Mouse (Mus musculus): ENCODE measurements around the gene Nelfe. TPM values are rescaled to one million over a fixed set of nuclear protein-coding genes. Genes with fewer than 3 reads are reported as not detected.
"Not testable (repeated sequence)": the region's sequence is repeated elsewhere in the genome, so short reads cannot be mapped to it uniquely, and the experiment has no call there.

Nelfe gene
- total RNA-seq, 1 experiment from 2014 or later, result 40.6 TPM

DNA sequence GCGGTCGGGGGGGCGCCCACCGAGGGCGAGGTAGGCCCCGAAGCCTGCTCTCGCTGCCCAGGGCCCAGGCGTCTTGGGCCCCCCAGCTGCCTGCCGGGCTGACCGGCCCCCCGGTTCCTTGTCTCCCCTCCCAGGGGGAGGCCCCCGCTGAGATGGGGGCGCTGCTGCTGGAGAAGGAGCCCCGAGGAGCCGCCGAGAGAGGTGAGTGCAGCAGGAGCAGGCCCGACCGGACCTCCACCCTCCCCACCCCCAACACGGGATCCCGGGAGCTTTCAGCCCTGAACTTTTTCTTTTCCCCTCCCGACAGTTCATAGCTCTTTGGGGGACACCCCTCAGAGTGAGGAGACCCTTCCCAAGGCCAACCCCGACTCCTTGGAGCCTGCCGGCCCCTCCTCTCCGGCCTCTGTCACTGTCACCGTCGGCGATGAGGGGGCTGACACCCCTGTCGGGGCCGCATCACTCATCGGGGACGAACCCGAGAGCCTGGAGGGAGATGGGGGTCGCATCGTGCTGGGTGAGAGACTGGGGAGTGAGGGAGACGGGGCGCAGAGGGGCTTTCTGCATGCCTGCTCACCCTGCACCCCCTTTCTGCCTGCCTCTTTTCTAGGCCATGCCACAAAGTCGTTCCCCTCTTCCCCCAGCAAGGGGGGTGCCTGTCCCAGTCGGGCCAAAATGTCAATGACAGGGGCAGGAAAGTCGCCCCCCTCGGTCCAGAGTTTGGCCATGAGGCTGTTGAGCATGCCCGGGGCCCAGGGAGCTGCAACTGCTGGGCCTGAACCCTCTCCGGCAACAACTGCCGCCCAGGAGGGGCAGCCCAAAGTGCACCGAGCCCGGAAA is 49.1 kb downstream of the Nelfe start:
- ATAC-seq (replicated peaks in 1 of 2; ENCODE audit: insufficient read depth in 1 of 2, low FRiP score in 2 of 2, low TSS enrichment in 1 of 2, low read depth in 1 of 2, poor library complexity in 2 of 2, severe bottlenecking in 2 of 2), result no peak; a peak in 1 of 4 replicates

DNA sequence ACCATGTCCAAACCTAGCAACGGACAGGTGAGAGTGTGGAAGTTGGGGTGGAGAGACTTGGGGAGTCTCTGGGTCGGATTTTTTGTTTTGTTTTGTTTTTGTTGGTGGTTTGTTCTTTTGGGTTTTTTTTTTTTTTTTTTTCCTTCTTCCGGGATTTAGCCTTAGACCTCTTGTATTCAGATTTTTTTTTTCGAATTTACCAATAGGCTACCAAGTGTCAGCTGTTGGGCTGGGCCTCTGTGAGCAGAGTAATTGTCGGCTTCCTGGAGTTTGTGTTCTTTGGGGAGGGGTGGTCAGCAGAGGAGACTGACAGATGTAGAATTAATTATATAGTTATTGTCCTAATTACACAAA is 49.7 kb downstream of the Nelfe start:
- ATAC-seq (replicated peaks in 1 of 2; ENCODE audit: insufficient read depth in 1 of 2, low FRiP score in 2 of 2, low TSS enrichment in 1 of 2, low read depth in 1 of 2, poor library complexity in 2 of 2, severe bottlenecking in 2 of 2), result no peak

DNA sequence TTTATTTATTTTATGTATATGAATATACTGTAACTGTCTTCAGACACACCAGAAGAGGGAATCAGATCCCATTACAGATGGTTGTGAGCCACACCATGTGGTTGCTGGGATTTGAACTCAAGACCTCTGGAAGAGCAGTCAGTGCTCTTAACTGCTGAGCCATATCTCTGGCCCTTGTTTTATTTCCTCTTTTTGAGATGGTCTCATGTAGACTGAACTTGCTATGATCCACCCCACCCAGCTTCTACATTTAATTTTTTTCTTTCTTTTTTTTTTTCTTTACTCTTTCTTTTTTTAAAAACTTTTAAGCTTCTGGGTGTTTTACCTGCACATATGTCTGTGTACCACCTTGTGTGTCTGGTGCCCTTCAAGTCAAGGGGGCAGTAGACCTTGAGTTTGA is 50.6 kb downstream of the Nelfe start:
- ATAC-seq (replicated peaks in 1 of 2; ENCODE audit: insufficient read depth in 1 of 2, low FRiP score in 2 of 2, low TSS enrichment in 1 of 2, low read depth in 1 of 2, poor library complexity in 2 of 2, severe bottlenecking in 2 of 2), result not testable (repeated sequence)

DNA sequence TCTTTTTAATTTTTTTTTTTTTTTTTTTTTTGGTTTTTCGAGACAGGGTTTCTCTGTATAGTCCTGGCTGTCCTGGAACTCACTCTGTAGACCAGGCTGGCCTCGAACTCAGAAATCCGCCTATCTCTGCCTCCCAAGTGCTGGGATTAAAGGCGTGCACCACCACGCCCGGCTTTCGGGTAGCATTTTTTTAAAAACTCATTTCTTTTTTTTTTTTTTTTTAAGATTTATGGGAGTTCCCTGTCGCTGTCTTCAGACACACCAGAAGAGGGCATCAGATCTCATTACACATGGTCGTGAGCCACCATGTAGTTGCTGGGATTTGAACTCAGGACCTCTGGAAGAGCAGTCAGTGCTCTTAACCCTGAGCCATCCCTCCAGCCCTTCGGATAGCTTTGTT is 51.8 kb downstream of the Nelfe start:
- ATAC-seq (replicated peaks in 1 of 2; ENCODE audit: insufficient read depth in 1 of 2, low FRiP score in 2 of 2, low TSS enrichment in 1 of 2, low read depth in 1 of 2, poor library complexity in 2 of 2, severe bottlenecking in 2 of 2), result not testable (repeated sequence)

DNA sequence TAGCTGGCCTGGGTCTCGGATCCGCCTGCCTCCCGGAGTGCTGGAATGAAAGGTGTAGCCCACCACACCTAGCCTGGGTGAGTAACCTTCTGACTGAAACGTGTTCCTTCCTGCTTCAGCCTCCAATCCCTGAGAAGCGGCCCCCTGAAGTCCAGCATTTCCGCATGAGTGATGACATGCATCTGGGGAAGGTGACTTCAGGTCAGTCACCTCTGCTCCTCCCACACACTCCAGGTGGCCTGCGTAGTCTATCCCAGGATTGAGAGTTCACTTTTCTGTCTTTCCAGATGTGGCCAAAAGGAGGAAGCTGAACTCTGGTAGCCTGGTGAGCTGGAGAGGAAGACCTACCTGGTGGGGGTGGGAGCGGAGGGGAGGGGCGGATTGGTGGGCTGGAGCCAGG is 52.7 kb downstream of the Nelfe start:
- ATAC-seq (replicated peaks in 1 of 2; ENCODE audit: insufficient read depth in 1 of 2, low FRiP score in 2 of 2, low TSS enrichment in 1 of 2, low read depth in 1 of 2, poor library complexity in 2 of 2, severe bottlenecking in 2 of 2), result no peak

Other genes with a start within 250 kb of the Nelfe start
- 6.6 and 18.0 TPM in 2 replicates for gene Rnf5, start 246.7 kb upstream of the Nelfe start, total RNA-seq (2017)
- gene Agpat1, start 246.1 kb upstream of the Nelfe start, total RNA-seq (2017), result 21.9 and 22.8 TPM in 2 replicates
- 1.3 and 4.5 TPM in 2 replicates for gene Egfl8, start 234.4 kb upstream of the Nelfe start, total RNA-seq (2017)
- 23.2 and 27.6 TPM in 2 replicates for gene Ppt2, start 221.9 kb upstream of the Nelfe start, total RNA-seq (2017)
- gene Prrt1, start 220.9 kb upstream of the Nelfe start, total RNA-seq (2017), result 0.13 TPM in 1 of 2 replicates, not detected in the other
- gene Fkbpl, start 205.6 kb upstream of the Nelfe start, total RNA-seq (2017), result 24.1 and 35.8 TPM in 2 replicates
- gene Atf6b, start 203.2 kb upstream of the Nelfe start, total RNA-seq (2017), result 12.3 and 19.9 TPM in 2 replicates
- gene Tnxb, start 179.9 kb upstream of the Nelfe start, total RNA-seq (2017), result 0.05 TPM in 1 of 2 replicates, not detected in the other
- 1.0 and 1.4 TPM in 2 replicates for gene C4b, start 106.5 kb upstream of the Nelfe start, total RNA-seq (2017)
- gene Cyp21a1, start 45.8 kb upstream of the Nelfe start, total RNA-seq (2017), result not detected in 2 replicates
- 26.7 and 35.4 TPM in 2 replicates for gene Stk19, start 13.4 kb upstream of the Nelfe start, total RNA-seq (2017)
- 16.4 and 18.6 TPM in 2 replicates for gene Dxo, start 13.4 kb upstream of the Nelfe start, total RNA-seq (2017)
- 44.0 and 55.5 TPM in 2 replicates for gene Skiv2l, start 181 bp upstream of the Nelfe start, total RNA-seq (2017)
- gene Cfb, start 12.1 kb downstream of the Nelfe start, total RNA-seq (2017), result not detected in 2 replicates
- 11.3 and 15.1 TPM in 2 replicates for gene Zbtb12, start 29.1 kb downstream of the Nelfe start, total RNA-seq (2017)
- not detected in 2 replicates for gene Gm20547, start 31.7 kb downstream of the Nelfe start, total RNA-seq (2017)
- gene C2, start 47.9 kb downstream of the Nelfe start, total RNA-seq (2017), result 3.3 TPM in 1 of 2 replicates, not detected in the other
- gene Ehmt2, start 48.1 kb downstream of the Nelfe start, total RNA-seq (2017), result 106 and 109 TPM in 2 replicates
- 0.19 TPM in 1 of 2 replicates, not detected in the other for gene Slc44a4, start 64.1 kb downstream of the Nelfe start, total RNA-seq (2017)
- 6.9 and 12.1 TPM in 2 replicates for gene Neu1, start 80.9 kb downstream of the Nelfe start, total RNA-seq (2017)
- 18.4 and 24.7 TPM in 2 replicates for gene Hspa1b, start 108.8 kb downstream of the Nelfe start, total RNA-seq (2017)
- gene Gm20481, start 119.5 kb downstream of the Nelfe start, total RNA-seq (2017), result 1.1 TPM in 1 of 2 replicates, not detected in the other
- 16.3 and 22.9 TPM in 2 replicates for gene Hspa1a, start 121.8 kb downstream of the Nelfe start, total RNA-seq (2017)
- gene Hspa1l, start 122.3 kb downstream of the Nelfe start, total RNA-seq (2017), result 0.05 TPM in 1 of 2 replicates, not detected in the other
- 28.5 and 39.0 TPM in 2 replicates for gene Lsm2, start 131.5 kb downstream of the Nelfe start, total RNA-seq (2017)
- 228 and 415 TPM in 2 replicates for gene Vars, start 150.6 kb downstream of the Nelfe start, total RNA-seq (2017)
- 0.38 and 0.45 TPM in 2 replicates for gene Vwa7, start 166.2 kb downstream of the Nelfe start, total RNA-seq (2017)
- 1.7 TPM in 1 of 2 replicates, not detected in the other for gene Sapcd1, start 177.6 kb downstream of the Nelfe start, total RNA-seq (2017)
- gene Msh5, start 196.4 kb downstream of the Nelfe start, total RNA-seq (2017), result 3.7 and 7.9 TPM in 2 replicates
- gene Clic1, start 199.6 kb downstream of the Nelfe start, total RNA-seq (2017), result 294 and 299 TPM in 2 replicates
- gene Ddah2, start 208.6 kb downstream of the Nelfe start, total RNA-seq (2017), result 27.4 and 32.3 TPM in 2 replicates
- not detected in 2 replicates for gene Ly6g6c, start 215.0 kb downstream of the Nelfe start, total RNA-seq (2017)
- not detected in 2 replicates for gene Mpig6b, start 215.8 kb downstream of the Nelfe start, total RNA-seq (2017)
- gene Ly6g6e, start 226.5 kb downstream of the Nelfe start, total RNA-seq (2017), result not detected in 2 replicates
- gene Ly6g6d, start 227.7 kb downstream of the Nelfe start, total RNA-seq (2017), result not detected in 2 replicates
- gene Ly6g6f, start 235.2 kb downstream of the Nelfe start, total RNA-seq (2017), result not detected in 2 replicates
- gene Abhd16a, start 238.9 kb downstream of the Nelfe start, total RNA-seq (2017), result 25.9 and 30.0 TPM in 2 replicates

Measured in hematopoietic stem cell, adult 5-6 weeks (primary cell).